Mouse (Mus musculus) small intestine, adult 2 months (tissue): Measurements from ENCODE around the gene Tmem97.

Experiments used
- CTCF ChIP-seq: fragments of 200-500 bp; IDR thresholded peaks from 2 replicates; pipeline ENCODE4 v1.5.1; 2012; ENCODE audit warnings: low read depth, mild to moderate bottlenecking, control low read depth, inconsistent platforms, low read length, moderate library complexity, mixed read lengths; ENCODE audit not compliant: insufficient replicate concordance, insufficient read length; ENCODE audit errors: extremely low read depth
- POLR2A ChIP-seq: fragments of 200-500 bp; IDR thresholded peaks from 2 replicates; pipeline ENCODE4 v1.6.1; 2012; ENCODE audit warnings: low read depth, mild to moderate bottlenecking, control low read depth, inconsistent platforms, low read length, moderate library complexity

GRCm38 (mm10) chr11:78502909-78503650, 47.5 kb downstream of the Tmem97 start, which contains the start of gene Sebox:
- TF ChIP-seq CTCF (no peak), POLR2A (no peak)
